Mouse (Mus musculus) embryo, embryonic 9.5 days (tissue): Measurements from ENCODE around the gene Eral1.
A peak's percentile ranks its signal among the peaks of the same experiment; 100 is the strongest.
"Not testable (repeated sequence)": the region's sequence is repeated elsewhere in the genome, so short reads cannot be mapped to it uniquely, and the experiment has no call there.

Experiments used
- DNase-seq: peaks from one replicate; pipeline ENCODE4 v3.0.0-alpha.2; 2017; ENCODE audit errors: extremely low spot score

The Eral1 gene

GRCm38 (mm10) chr11:78087756-78088281, 7.6 kb upstream of the Eral1 start:
- no peak for DNase-seq

GRCm38 (mm10) chr11:78086925-78087479, 6.8 kb upstream of the Eral1 start:
- DNase-seq: no peak

GRCm38 (mm10) chr11:78083595-78083994, 3.4 kb upstream of the Eral1 start:
- DNase-seq: no peak

GRCm38 (mm10) chr11:78074666-78075065, 5.5 kb downstream of the Eral1 start:
- DNase-seq: no peak

- no peak for DNase-seq
Measured at GRCm38 (mm10) chr11:78074277-78074652, 5.9 kb downstream of the Eral1 start.

- DNase-seq: no peak
Measured at GRCm38 (mm10) chr11:78073577-78074276, 6.5 kb downstream of the Eral1 start.

- DNase-seq: no peak
Measured at GRCm38 (mm10) chr11:78072425-78073130, 7.6 kb downstream of the Eral1 start.

GRCm38 (mm10) chr11:78071938-78072337, 8.2 kb downstream of the Eral1 start:
- DNase-seq: no peak

GRCm38 (mm10) chr11:78069646-78070045, 10.5 kb downstream of the Eral1 start:
- DNase-seq: no peak

- DNase-seq: no peak
Measured at GRCm38 (mm10) chr11:78069130-78069529, 11.1 kb downstream of the Eral1 start.

- DNase-seq: no peak
Measured at GRCm38 (mm10) chr11:78067566-78067965, 12.6 kb downstream of the Eral1 start.

GRCm38 (mm10) chr11:78066641-78067040, 13.5 kb downstream of the Eral1 start:
- DNase-seq: no peak

GRCm38 (mm10) chr11:78065906-78066305, 14.3 kb downstream of the Eral1 start:
- DNase-seq: no peak

- DNase-seq: no peak
Measured at GRCm38 (mm10) chr11:78062563-78062962, 17.6 kb downstream of the Eral1 start.

GRCm38 (mm10) chr11:78059833-78060757, 20.1 kb downstream of the Eral1 start:
- DNase-seq: peak; percentile 40

GRCm38 (mm10) chr11:78056946-78057345, 23.2 kb downstream of the Eral1 start:
- no peak for DNase-seq

- no peak for DNase-seq
Measured at GRCm38 (mm10) chr11:78053078-78053477, 27.1 kb downstream of the Eral1 start.

GRCm38 (mm10) chr11:78048637-78049036, 31.5 kb downstream of the Eral1 start:
- DNase-seq: not testable (repeated sequence)

- DNase-seq: no peak
Measured at GRCm38 (mm10) chr11:78044758-78045251, 35.4 kb downstream of the Eral1 start.

- not testable (repeated sequence) for DNase-seq
Measured at GRCm38 (mm10) chr11:78042290-78042870, 37.8 kb downstream of the Eral1 start.

- no peak for DNase-seq
Measured at GRCm38 (mm10) chr11:78040878-78041277, 39.3 kb downstream of the Eral1 start.
